Mouse (Mus musculus) erythroblast, embryonic 14.5 days (primary cell): Measurements from ENCODE around the gene 2810408A11Rik.
"Not testable (repeated sequence)": the region's sequence is repeated elsewhere in the genome, so short reads cannot be mapped to it uniquely, and the experiment has no call there.

Experiments
- GATA1 ChIP-seq: IDR thresholded peaks from 2 replicates; pipeline ENCODE4 v1.6.1; 2012; ENCODE audit warnings: low read length, inconsistent platforms, mixed read lengths
- TAL1 ChIP-seq: IDR thresholded peaks from 3 replicates; pipeline ENCODE4 v1.6.1; 2012; ENCODE audit warnings: low read length, inconsistent platforms, mixed read lengths

GRCm38 (mm10) chr11:69916652-69917378 lies 16.0 kb upstream of the 2810408A11Rik start:
- TF ChIP-seq GATA1, TAL1: not testable (repeated sequence)
